Mouse (Mus musculus): ENCODE data around the gene Fggy. TPM values are rescaled to one million over a fixed set of nuclear protein-coding genes. Genes with fewer than 3 reads are reported as not detected.

The Fggy gene
- total and polyA plus RNA-seq, 3 experiments, result not detected

DNA sequence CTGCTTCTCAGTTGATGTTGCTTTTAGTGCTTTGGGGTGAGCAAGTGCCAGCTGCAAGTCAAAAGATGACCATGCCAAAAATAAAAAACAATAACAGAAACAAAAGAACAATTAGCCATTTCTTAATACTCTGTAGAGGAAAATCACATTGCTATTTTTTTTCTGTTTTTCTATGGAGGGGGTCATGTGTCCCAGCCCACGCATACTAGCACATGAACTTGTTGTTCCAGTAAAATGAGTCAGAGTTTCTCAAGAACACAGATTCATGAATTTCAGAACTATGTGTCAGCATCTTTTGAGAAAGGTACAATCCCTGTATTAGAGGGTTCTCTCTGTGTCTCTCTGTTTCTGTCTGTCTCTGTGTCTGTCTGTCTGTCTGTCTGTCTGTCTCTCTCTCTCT is 355.7 kb downstream of the Fggy start:
- Histone ChIP-seq H3K4me3 (ENCODE audit: control insufficient read depth in 1 of 2, insufficient read depth in 1 of 2, low read depth in 2 of 2, low read length in 2 of 2) (no peak overlapping the region), H3K9ac (ENCODE audit: control insufficient read depth, low read depth, low read length, poor library complexity, severe bottlenecking) (no peak overlapping the region), H3K27me3 (ENCODE audit: control insufficient read depth in 1 of 2, insufficient read depth in 2 of 2, low read length in 2 of 2) (no peaks in the 10 kb centered on the region), H3K27ac (ENCODE audit: control insufficient read depth, low read depth, low read length) (no peak overlapping the region), H3K9me3 (replicated peaks; ENCODE audit: insufficient read depth, low read length) (no peaks in the 10 kb centered on the region), H3K4me1 (ENCODE audit: control insufficient read depth in 1 of 2, insufficient read depth in 2 of 2, low read length in 2 of 2) (no peaks in the 10 kb centered on the region), H3K36me3 (ENCODE audit: control insufficient read depth in 1 of 2, insufficient read depth in 2 of 2, low read length in 2 of 2) (no peaks in the 10 kb centered on the region), H3K79me2 (ENCODE audit: control insufficient read depth, insufficient read depth, low read length, poor library complexity) (no peaks in the 10 kb centered on the region)
- no peak for DNase-seq (ENCODE audit: low read depth, low spot score)
- TF ChIP-seq USF1 (IDR thresholded peaks at IDR 0.05; ENCODE audit: low read depth, low read length) (no peak), CHD2 (IDR thresholded peaks at IDR 0.05; ENCODE audit: low read length) (no peak), RCOR1 (IDR thresholded peaks at IDR 0.05; ENCODE audit: low read depth, low read length) (no peak), POLR2AphosphoS2 (IDR thresholded peaks at IDR 0.05; ENCODE audit: low read length) (no peak), MAZ (IDR thresholded peaks at IDR 0.05; ENCODE audit: low read depth, low read length) (no peak), ZKSCAN1 (IDR thresholded peaks at IDR 0.05; ENCODE audit: low read depth, low read length) (no peak), TCF12 (IDR thresholded peaks at IDR 0.05; ENCODE audit: low read depth, low read length) (no peak), UBTF (IDR thresholded peaks at IDR 0.05; ENCODE audit: borderline replicate concordance, insufficient read depth, low read depth, low read length) (no peak), POLR2AphosphoS5 (IDR thresholded peaks at IDR 0.05; ENCODE audit: borderline replicate concordance, low read depth, low read length) (no peak), CTCF (IDR thresholded peaks at IDR 0.05 in 2 of 3, conservative IDR thresholded peaks at IDR 0.05 in 1 of 3; ENCODE audit: control insufficient read depth in 1 of 3, insufficient read depth in 1 of 3, low read depth in 2 of 3, low read length in 3 of 3, poor library complexity in 1 of 3, severe bottlenecking in 1 of 3) (no peak), EP300 (IDR thresholded peaks at IDR 0.05; ENCODE audit: low read depth in 1 of 2, low read length in 2 of 2) (no peak), MEF2A (IDR thresholded peaks at IDR 0.05; ENCODE audit: extremely low read depth, insufficient replicate concordance, low read depth, low read length, poor library complexity, severe bottlenecking) (no peak), MYC (IDR thresholded peaks at IDR 0.05; ENCODE audit: low read depth, low read length) (no peak), ELF1 (IDR thresholded peaks at IDR 0.05; ENCODE audit: low read depth, low read length) (no peak), SIN3A (IDR thresholded peaks at IDR 0.05; ENCODE audit: low read length) (no peak), ETS1 (IDR thresholded peaks at IDR 0.05; ENCODE audit: low read depth, low read length) (no peak), ZC3H11A (IDR thresholded peaks at IDR 0.05; ENCODE audit: low read depth, low read length) (no peak), ZNF384 (IDR thresholded peaks at IDR 0.05; ENCODE audit: low read depth, low read length) (no peak), MXI1 (IDR thresholded peaks at IDR 0.05; ENCODE audit: low read depth, low read length) (no peak), KAT2A (conservative IDR thresholded peaks at IDR 0.05; ENCODE audit: low read depth, low read length) (no peak)
